Mouse (Mus musculus): Measurements from ENCODE around the gene Olfr346.

DNA sequence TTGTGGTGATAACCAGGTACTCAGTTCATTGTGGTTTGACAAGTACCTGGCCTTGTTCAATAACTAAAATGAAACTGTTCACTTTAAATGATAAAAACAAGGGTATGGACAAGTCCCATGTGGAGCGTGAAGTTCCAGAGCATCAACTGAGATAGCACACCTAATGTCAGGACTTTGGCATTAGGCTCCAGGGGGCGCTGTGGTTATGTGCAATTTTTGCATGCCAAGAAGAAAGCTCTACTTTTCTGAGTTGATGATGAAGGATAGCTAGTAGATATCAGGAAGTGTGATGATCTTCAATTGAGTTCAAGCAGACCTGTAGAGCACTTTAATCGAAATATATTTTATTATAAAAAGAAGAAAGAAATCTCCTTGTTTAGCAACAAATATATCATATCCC is 50.6 kb downstream of the Olfr346 start:
- TF ChIP-seq CTCF (IDR thresholded peaks at IDR 0.05; ENCODE audit: extremely low read depth, insufficient read length, insufficient replicate concordance, low read depth, low read length) (no peak), POLR2A (IDR thresholded peaks at IDR 0.05; ENCODE audit: low read depth, low read length) (no peak)
